Mouse (Mus musculus): ENCODE measurements around the gene Swi5. TPM values are rescaled to one million over a fixed set of nuclear protein-coding genes. Genes with fewer than 3 reads are reported as not detected.
A peak's percentile ranks its signal among the peaks of the same experiment; 100 is the strongest.

The Swi5 gene
- polyA plus RNA-seq, 1 experiment from 2014 or later, result 377 TPM

DNA sequence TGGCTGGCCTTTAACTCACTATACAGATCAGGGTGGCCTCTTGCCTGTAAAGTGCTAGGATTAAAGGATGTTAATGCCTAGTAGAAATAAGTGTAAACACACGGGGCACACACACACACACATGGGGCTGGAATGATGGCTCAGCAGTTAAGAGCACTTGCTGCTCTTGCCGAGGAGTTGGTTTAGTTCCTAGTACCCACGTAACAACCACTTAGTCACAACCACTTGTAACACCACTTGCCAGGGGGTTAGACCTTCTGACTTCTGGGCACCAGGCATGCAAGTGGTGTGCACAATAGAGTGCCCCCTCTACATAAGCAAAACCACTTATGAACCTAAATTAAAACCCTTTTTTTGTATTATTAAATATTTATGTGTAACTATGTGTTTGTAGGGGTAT lies 3.9 kb downstream of the Swi5 start:
- Histone ChIP-seq H3K4me1 (ENCODE audit: control insufficient read depth, insufficient read depth, low read length) (peaks cover 10% of the 10 kb centered on the region), H3K9me3 (ENCODE audit: control insufficient read depth, low read length) (no peaks in the 10 kb centered on the region), H3K27me3 (replicated peaks; ENCODE audit: control insufficient read depth, insufficient read depth, low read length) (no peaks in the 10 kb centered on the region), H3K27ac (ENCODE audit: low read length) (no peak overlapping the region), H3K9ac (ENCODE audit: low read depth, low read length) (no peak overlapping the region), H3K4me3 (ENCODE audit: low read length) (no peak overlapping the region), H3K36me3 (ENCODE audit: control insufficient read depth, insufficient read depth, low read length) (peaks cover 13% of the 10 kb centered on the region), H3K4me2 (ENCODE audit: low read depth, low read length) (no peak overlapping the region)
- WGBS, result 78% methylated on average over 3 of the region's 3 CpGs
- no peak for ATAC-seq

GRCm38 (mm10) chr2:32282727-32283126 lies 5.1 kb downstream of the Swi5 start:
- peak; percentile 44; the same call in 1 of the 2 replicates for ATAC-seq

DNA sequence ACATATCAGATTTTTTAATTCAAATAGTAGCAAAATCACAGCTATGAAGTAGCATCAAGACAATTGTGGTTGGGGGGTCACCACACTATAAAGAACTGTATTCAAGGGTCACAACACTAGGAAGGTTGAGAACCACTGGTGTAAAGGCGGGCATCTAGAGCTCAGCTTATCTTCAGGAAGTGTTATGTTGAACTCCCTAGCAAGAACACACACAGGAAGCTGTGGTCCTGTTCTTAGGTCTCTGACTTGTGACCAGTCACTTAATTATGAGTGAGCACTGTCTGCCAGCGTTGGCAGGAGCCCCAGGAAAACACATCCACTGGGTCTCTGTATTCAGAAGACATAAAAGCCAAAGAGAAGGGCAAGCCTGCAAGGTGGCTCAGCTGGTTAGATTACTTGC lies 5.6 kb downstream of the Swi5 start:
- 92% methylated on average over 2 of the region's 2 CpGs for WGBS
- Histone ChIP-seq H3K4me1 (ENCODE audit: control insufficient read depth, insufficient read depth, low read length) (peaks cover 7% of the 10 kb centered on the region), H3K27ac (ENCODE audit: low read length) (no peak overlapping the region), H3K36me3 (ENCODE audit: control insufficient read depth, insufficient read depth, low read length) (peaks cover 13% of the 10 kb centered on the region), H3K4me2 (ENCODE audit: low read depth, low read length) (no peak overlapping the region), H3K4me3 (ENCODE audit: low read length) (no peak overlapping the region), H3K27me3 (replicated peaks; ENCODE audit: control insufficient read depth, insufficient read depth, low read length) (no peaks in the 10 kb centered on the region), H3K9ac (ENCODE audit: low read depth, low read length) (no peak overlapping the region), H3K9me3 (ENCODE audit: control insufficient read depth, low read length) (no peaks in the 10 kb centered on the region)
- no peak for ATAC-seq

More at GRCm38 (mm10) chr2:32282727-32283126, 5.1 kb downstream of the Swi5 start:
- peaks cover 13% of the 10 kb centered on the region for H3K36me3 ChIP-seq (ENCODE audit: control insufficient read depth, insufficient read depth, low read length)
- H3K4me2 ChIP-seq (ENCODE audit: low read depth, low read length), result no peak overlapping the region
- no peak overlapping the region for H3K27ac ChIP-seq (ENCODE audit: low read length)
- no peak overlapping the region for H3K9ac ChIP-seq (ENCODE audit: low read depth, low read length)
- no peaks in the 10 kb centered on the region for H3K27me3 ChIP-seq (replicated peaks; ENCODE audit: control insufficient read depth, insufficient read depth, low read length)
- WGBS, result 93% methylated on average over 1 of the region's 1 CpGs
- peaks cover 7% of the 10 kb centered on the region for H3K4me1 ChIP-seq (ENCODE audit: control insufficient read depth, insufficient read depth, low read length)
- H3K9me3 ChIP-seq (ENCODE audit: control insufficient read depth, low read length), result no peaks in the 10 kb centered on the region
- H3K4me3 ChIP-seq (ENCODE audit: low read length), result no peak overlapping the region

- no peak for ATAC-seq
- H3K36me3 ChIP-seq (ENCODE audit: control insufficient read depth, insufficient read depth, low read length), result peaks cover 10% of the 10 kb centered on the region; the same call in 1 of the 2 replicates
- H3K4me1 ChIP-seq (ENCODE audit: control insufficient read depth, insufficient read depth, low read length), result no peaks in the 10 kb centered on the region
- no peak overlapping the region for H3K4me3 ChIP-seq (ENCODE audit: low read length)
- 65% methylated on average over 3 of the region's 3 CpGs for WGBS
- no peak overlapping the region for H3K9ac ChIP-seq (ENCODE audit: low read depth, low read length)
- no peaks in the 10 kb centered on the region for H3K9me3 ChIP-seq (ENCODE audit: control insufficient read depth, low read length)
- no peak overlapping the region for H3K4me2 ChIP-seq (ENCODE audit: low read depth, low read length)
- H3K27ac ChIP-seq (ENCODE audit: low read length), result no peak overlapping the region
- no peaks in the 10 kb centered on the region for H3K27me3 ChIP-seq (replicated peaks; ENCODE audit: control insufficient read depth, insufficient read depth, low read length)
These were observed 12.1 kb downstream of the Swi5 start for GRCm38 (mm10) chr2:32275823-32276222.

DNA sequence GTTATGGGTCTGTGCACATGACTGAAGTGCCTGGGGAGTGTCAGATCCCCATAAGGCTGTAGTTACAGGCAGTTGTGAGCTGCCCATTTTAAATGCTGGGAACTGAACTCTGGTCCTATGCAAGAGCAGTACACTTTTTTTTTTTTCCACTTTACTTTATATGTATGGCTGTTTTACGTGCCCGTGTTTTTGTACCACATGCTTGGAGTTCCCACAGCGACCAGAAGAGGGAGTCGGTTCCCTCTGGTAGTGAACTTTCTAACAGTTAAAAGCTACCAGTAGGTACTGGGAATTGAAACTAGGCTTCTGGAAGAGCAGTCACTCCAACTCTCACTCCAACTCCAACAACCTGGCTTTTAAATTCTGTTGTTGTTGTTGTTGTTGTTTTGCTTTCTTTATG lies 27.2 kb downstream of the Swi5 start:
- WGBS, result 43% methylated on average over 4 of the region's 4 CpGs
- no peaks in the 10 kb centered on the region for H3K27me3 ChIP-seq (replicated peaks; ENCODE audit: control insufficient read depth, insufficient read depth, low read length)
- no peak overlapping the region for H3K9ac ChIP-seq (ENCODE audit: low read depth, low read length)
- no peak overlapping the region; the same call in 1 of the 2 replicates for H3K4me3 ChIP-seq (ENCODE audit: low read length)
- peak; percentile 11; the same call in 1 of the 2 replicates for ATAC-seq
- H3K36me3 ChIP-seq (ENCODE audit: control insufficient read depth, insufficient read depth, low read length), result peaks cover 14% of the 10 kb centered on the region; the same call in 1 of the 2 replicates
- no peak overlapping the region for H3K27ac ChIP-seq (ENCODE audit: low read length)
- no peaks in the 10 kb centered on the region for H3K9me3 ChIP-seq (ENCODE audit: control insufficient read depth, low read length)
- peaks cover 15% of the 10 kb centered on the region for H3K4me1 ChIP-seq (ENCODE audit: control insufficient read depth, insufficient read depth, low read length)
- no peak overlapping the region for H3K4me2 ChIP-seq (ENCODE audit: low read depth, low read length)

DNA sequence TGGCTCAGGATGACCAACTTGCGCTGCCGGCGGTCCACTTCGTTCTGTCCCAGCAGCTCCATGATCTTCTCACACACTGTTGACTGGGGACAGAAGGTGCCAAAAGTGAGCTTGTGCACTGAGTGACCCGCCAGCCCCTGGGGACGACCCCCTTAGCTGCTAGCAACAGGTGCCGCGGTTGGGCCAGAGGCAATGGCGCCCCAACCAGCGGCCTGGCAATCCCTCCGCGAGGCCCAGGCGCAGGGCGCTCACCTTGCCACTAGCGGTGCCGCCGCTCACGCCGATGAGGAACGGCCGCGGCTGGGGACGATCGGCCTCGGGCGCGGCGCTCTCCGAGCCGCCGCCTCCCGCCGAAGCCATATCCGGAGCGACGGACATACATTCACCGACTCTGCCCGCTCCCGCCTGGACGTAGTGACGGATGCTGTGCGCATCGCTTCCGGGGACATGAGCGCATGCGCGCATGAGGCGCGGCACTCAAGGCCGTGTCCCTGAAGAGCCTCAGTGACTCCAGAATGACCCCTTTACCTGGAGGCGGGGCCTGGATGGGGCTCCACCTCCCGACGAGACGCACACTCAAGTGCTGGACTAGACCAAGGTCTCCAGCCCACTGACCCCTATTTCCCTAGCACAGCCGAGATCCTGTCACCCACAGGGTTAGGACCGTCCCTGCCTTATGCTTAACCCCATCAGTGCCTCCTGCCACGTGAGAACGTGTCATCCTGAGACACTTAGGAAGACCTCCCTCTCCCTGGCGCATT lies 28.0 kb downstream of the Swi5 start, which contains the start of gene Uck1:
Gene Uck1 (minus strand): TSS at position 503 of the 761 bp plus-strand sequence.
- peaks cover 14% of the 10 kb centered on the region; the same call in 1 of the 2 replicates for H3K36me3 ChIP-seq (ENCODE audit: control insufficient read depth, insufficient read depth, low read length)
- WGBS, result under 1% methylated on average over 59 of the region's 59 CpGs
- peak within 1 kb of the TSS; percentile 87 for H3K4me2 ChIP-seq (ENCODE audit: low read depth, low read length)
- H3K27me3 ChIP-seq (replicated peaks; ENCODE audit: control insufficient read depth, insufficient read depth, low read length), result no peaks in the 10 kb centered on the region
- H3K4me3 ChIP-seq (ENCODE audit: low read length), result peak within 1 kb of the TSS; percentile 84
- peaks cover 15% of the 10 kb centered on the region for H3K4me1 ChIP-seq (ENCODE audit: control insufficient read depth, insufficient read depth, low read length)
- peak within 1 kb of the TSS; percentile 77 for H3K9ac ChIP-seq (ENCODE audit: low read depth, low read length)
- peak; percentile 94 for ATAC-seq
- H3K9me3 ChIP-seq (ENCODE audit: control insufficient read depth, low read length), result no peaks in the 10 kb centered on the region
- H3K27ac ChIP-seq (ENCODE audit: low read length), result peak within 1 kb of the TSS; percentile 77

GRCm38 (mm10) chr2:32258887-32259533 lies 28.9 kb downstream of the Swi5 start:
- Histone ChIP-seq H3K27me3 (replicated peaks; ENCODE audit: control insufficient read depth, insufficient read depth, low read length) (no peaks in the 10 kb centered on the region), H3K9ac (ENCODE audit: low read depth, low read length) (peak overlapping the region; percentile 77), H3K36me3 (ENCODE audit: control insufficient read depth, insufficient read depth, low read length) (peaks cover 14% of the 10 kb centered on the region; the same call in 1 of the 2 replicates), H3K4me3 (ENCODE audit: low read length) (peak overlapping the region; percentile 84), H3K9me3 (ENCODE audit: control insufficient read depth, low read length) (no peaks in the 10 kb centered on the region), H3K27ac (ENCODE audit: low read length) (peak overlapping the region; percentile 77), H3K4me1 (ENCODE audit: control insufficient read depth, insufficient read depth, low read length) (peaks cover 15% of the 10 kb centered on the region), H3K4me2 (ENCODE audit: low read depth, low read length) (peak overlapping the region; percentile 87)
- 47% methylated on average over 6 of the region's 6 CpGs for WGBS
- peak; percentile 68 for ATAC-seq

DNA sequence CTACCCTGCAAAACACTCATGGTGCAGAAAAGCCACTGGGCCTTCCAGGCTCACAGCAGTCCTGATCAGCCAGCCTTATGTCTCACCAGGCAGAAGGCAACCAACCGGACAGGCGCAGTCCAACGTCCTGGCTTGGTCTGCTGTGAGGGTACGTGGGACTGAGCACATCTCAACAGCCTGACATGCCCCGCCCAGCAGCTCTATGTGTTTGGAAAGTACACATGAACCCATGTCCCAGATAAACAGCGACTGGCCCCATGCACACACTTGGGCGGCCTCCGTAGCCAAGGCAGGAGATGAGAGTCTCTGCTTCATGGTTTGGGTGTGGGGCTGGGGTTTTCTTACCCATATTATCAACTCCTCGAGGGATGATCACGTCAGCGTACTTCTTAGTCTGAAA lies 31.6 kb downstream of the Swi5 start:
- Histone ChIP-seq H3K4me1 (ENCODE audit: control insufficient read depth, insufficient read depth, low read length) (peaks cover 15% of the 10 kb centered on the region), H3K4me3 (ENCODE audit: low read length) (no peak overlapping the region), H3K27me3 (replicated peaks; ENCODE audit: control insufficient read depth, insufficient read depth, low read length) (no peaks in the 10 kb centered on the region), H3K27ac (ENCODE audit: low read length) (no peak overlapping the region), H3K9me3 (ENCODE audit: control insufficient read depth, low read length) (no peaks in the 10 kb centered on the region), H3K36me3 (ENCODE audit: control insufficient read depth, insufficient read depth, low read length) (peaks cover 29% of the 10 kb centered on the region), H3K9ac (ENCODE audit: low read depth, low read length) (no peak overlapping the region), H3K4me2 (ENCODE audit: low read depth, low read length) (no peak overlapping the region)
- 83% methylated on average over 11 of the region's 11 CpGs for WGBS
- ATAC-seq, result no peak

DNA sequence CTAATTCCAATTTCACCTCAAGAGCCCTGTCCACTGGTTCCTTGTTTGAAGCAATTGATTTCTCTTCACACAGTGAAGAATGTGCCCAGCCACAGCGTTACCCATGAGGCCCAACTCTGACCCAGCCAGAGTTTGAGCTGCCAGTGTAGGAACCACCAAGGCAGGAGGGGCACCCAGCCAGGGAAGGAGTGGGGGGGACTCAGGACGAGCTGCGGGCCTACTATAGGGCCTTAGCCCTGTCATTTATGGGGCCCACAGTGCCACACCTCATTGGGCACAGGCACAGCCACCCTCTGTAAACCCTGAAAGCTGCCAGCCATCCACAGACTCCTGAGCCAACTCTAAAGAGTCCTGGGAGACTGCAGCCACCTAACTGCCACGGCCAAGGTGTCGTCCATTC lies 33.3 kb downstream of the Swi5 start:
- no peak overlapping the region for H3K27ac ChIP-seq (ENCODE audit: low read length)
- no peak overlapping the region for H3K4me3 ChIP-seq (ENCODE audit: low read length)
- no peak for ATAC-seq
- H3K27me3 ChIP-seq (replicated peaks; ENCODE audit: control insufficient read depth, insufficient read depth, low read length), result no peaks in the 10 kb centered on the region
- H3K4me1 ChIP-seq (ENCODE audit: control insufficient read depth, insufficient read depth, low read length), result peaks cover 11% of the 10 kb centered on the region; the same call in 1 of the 2 replicates
- H3K36me3 ChIP-seq (ENCODE audit: control insufficient read depth, insufficient read depth, low read length), result peaks cover 29% of the 10 kb centered on the region
- H3K4me2 ChIP-seq (ENCODE audit: low read depth, low read length), result no peak overlapping the region
- H3K9ac ChIP-seq (ENCODE audit: low read depth, low read length), result no peak overlapping the region
- WGBS, result 72% methylated on average over 5 of the region's 5 CpGs
- H3K9me3 ChIP-seq (ENCODE audit: control insufficient read depth, low read length), result no peaks in the 10 kb centered on the region

All from intestine, embryonic 16.5 days (tissue).